In the genomic region with DNA sequence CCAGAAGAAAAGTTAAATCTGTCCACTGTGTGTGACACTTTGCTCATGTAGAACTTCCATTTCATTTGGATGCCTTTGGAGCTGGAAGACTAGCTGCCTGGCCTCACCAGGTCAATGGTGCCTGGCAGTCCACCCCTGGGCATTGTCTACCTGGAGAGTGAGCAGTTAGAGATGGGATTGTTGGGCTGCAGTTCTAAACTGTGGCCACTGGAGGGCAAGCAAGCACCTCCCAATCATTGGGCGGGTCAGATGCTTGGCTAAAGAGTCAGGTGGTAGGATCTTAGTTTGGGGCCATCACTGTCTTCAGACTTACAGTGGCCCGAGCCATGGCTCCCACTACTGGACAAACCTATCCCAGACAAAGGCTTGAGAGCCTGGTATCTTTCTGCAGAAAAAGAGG, we compare ENCODE assay signal across 8 mouse cellular contexts. TPM values are rescaled to one million over a fixed set of nuclear protein-coding genes. Genes with fewer than 3 reads are reported as not detected.
DNase-seq lines count a peak whose midpoint lies in the region; ATAC-seq lines count a peak whose summit lies in the region.

No protein-coding gene starts in this region.

- WGBS in liver, embryonic 12.5 days (ENCODE audit: insufficient replicate concordance): 9% methylated on average over 2 of the region's 2 CpGs

- no peak overlapping the region for H3K27ac ChIP-seq in liver, embryonic 12.5 days

- ATAC-seq in liver, embryonic 12.5 days: peak; percentile 50; the same call in 1 of the 2 replicates

- DNase-seq in 416B (ENCODE audit: low read depth): peak; percentile 65
- DNase-seq in T-cell, adult 2 months (ENCODE audit: low spot score): peak; percentile 49
- peak; percentile 79 to 82 for DNase-seq in cerebellum, postnatal 25 days
- DNase-seq in frontal cortex, postnatal 36 days (ENCODE audit: low spot score in 2 of 2): peak; percentile 58 to 69
- peak; percentile 75 to 77 for DNase-seq in kidney, adult 8-10 months
- DNase-seq in neural tube, embryonic 10.5 days (ENCODE audit: extremely low spot score, low spot score): peak; percentile 72
- DNase-seq in splenic B cell, adult 2 months (ENCODE audit: low read depth, low spot score): peak; percentile 75

- H3K4me3 ChIP-seq in liver, embryonic 12.5 days: no peak overlapping the region

- H3K9ac ChIP-seq in liver, embryonic 12.5 days: no peak overlapping the region

- H3K4me1 ChIP-seq in liver, embryonic 12.5 days: no peaks in the 10 kb centered on the region

- H3K9me3 ChIP-seq in liver, embryonic 12.5 days (replicated peaks): no peaks in the 10 kb centered on the region

- peaks cover 39% of the 10 kb centered on the region for H3K36me3 ChIP-seq in liver, embryonic 12.5 days
- peaks cover 13% of the 10 kb centered on the region for H3K36me3 ChIP-seq in splenic B cell, adult 2 months (ENCODE audit: control insufficient read depth, insufficient read depth, low read length, poor library complexity, severe bottlenecking)

- H3K27me3 ChIP-seq in liver, embryonic 12.5 days (replicated peaks): peaks cover 6% of the 10 kb centered on the region
- H3K27me3 ChIP-seq in splenic B cell, adult 2 months (ENCODE audit: control insufficient read depth, insufficient read depth, low read length, poor library complexity, severe bottlenecking): no peaks in the 10 kb centered on the region

- no peak overlapping the region for H3K4me2 ChIP-seq in liver, embryonic 12.5 days

RNA-seq across cellular contexts. Expression of a gene that starts 41.8 kb away (rescaled TPM):
- polyA plus RNA-seq in liver, embryonic 12.5 days (2016; fragmentation: Nextera tagmentation; extraction: Ambion mirVana): 13.1 and 13.2 TPM in 2 replicates
